Mouse (Mus musculus): ENCODE data around the gene Avl9. TPM values are rescaled to one million over a fixed set of nuclear protein-coding genes. Genes with fewer than 3 reads are reported as not detected.

Gene Avl9
- polyA plus RNA-seq (2017; shearing (Covaris generic)): 84.8 TPM

DNA sequence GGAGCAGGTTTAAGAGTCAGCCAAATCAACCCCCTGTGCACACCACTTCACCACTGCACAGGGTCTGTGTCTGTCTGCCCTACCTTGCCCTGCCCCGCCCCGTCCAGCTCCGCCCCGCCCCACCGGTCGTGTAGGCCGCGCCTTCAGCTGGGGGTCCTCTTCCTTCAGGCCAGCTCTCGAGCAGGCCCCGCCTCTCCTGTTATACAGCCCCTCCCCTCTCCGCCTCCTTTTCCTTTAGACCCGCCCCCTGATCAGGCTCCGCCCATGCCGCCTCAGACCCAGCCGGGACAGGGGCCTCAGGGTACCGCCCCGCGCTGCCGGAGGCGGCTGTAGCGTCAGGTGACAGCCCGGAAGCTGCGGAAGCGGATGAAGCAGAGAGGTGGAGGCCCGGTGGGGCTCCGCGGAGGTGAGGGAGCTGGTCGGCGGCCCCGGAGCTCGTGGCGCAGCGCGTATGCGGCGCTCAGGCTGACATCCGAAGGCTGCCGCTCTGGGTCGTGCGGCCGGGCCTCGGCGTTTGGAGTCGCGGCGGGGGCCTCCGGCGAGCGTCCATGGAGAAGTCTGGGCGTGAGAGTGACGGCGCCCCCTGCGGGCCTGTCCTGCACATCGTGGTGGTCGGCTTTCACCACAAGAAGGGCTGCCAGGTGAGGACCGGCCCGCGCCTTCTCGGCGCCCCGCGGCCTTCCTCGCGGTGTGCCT, at the start of gene Avl9:
TSS of gene Avl9 (plus strand) at position 326 of the 696 bp plus-strand sequence.

DNA sequence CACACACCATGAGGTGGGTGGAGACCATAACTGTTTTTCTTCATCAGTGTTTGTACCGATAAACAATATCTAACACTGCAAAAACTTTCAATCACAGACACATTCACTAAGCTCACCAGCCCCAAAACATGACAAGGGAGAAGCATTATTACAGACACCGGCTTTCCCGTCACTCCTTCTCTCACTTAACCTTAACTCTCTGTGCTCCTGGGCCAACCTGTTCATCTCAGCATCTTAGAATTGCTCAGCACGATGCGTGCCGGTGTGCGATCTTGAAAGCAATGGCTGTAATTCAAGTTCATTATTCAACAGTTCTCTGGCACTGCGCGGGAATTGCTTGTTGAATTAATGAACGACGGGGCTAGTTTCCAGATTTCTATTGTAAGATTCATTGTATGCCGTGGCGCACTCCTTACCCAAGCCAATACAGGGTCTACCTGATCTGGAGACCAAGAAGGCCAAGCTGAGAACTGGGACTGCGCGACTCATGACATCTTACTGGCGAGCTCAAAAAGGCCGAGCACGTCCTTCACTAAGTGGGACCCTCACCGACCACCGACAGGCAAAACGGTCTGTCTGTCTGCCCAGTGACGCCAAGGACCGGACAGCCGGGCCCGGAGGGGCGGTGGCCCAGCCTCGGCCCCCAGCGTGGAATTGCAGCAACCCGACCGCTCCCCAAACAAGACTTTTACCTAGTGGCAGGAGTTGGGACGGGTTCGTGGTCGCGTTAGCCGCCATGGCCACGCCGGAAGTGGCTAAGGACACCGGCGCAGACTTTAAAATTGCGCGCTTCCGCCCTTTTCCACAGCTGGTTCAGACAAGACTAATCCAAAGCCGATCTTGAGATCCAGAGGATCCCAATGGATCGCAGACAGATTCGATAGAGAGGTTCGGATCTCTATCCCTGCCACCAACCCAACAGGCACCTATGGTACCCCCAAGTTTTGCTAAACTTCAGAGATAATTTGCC, 10.5 kb upstream of the Avl9 start, which contains the start of gene Lsm5:
TSS of gene Lsm5 (minus strand) at position 780 of the 970 bp plus-strand sequence.

DNA sequence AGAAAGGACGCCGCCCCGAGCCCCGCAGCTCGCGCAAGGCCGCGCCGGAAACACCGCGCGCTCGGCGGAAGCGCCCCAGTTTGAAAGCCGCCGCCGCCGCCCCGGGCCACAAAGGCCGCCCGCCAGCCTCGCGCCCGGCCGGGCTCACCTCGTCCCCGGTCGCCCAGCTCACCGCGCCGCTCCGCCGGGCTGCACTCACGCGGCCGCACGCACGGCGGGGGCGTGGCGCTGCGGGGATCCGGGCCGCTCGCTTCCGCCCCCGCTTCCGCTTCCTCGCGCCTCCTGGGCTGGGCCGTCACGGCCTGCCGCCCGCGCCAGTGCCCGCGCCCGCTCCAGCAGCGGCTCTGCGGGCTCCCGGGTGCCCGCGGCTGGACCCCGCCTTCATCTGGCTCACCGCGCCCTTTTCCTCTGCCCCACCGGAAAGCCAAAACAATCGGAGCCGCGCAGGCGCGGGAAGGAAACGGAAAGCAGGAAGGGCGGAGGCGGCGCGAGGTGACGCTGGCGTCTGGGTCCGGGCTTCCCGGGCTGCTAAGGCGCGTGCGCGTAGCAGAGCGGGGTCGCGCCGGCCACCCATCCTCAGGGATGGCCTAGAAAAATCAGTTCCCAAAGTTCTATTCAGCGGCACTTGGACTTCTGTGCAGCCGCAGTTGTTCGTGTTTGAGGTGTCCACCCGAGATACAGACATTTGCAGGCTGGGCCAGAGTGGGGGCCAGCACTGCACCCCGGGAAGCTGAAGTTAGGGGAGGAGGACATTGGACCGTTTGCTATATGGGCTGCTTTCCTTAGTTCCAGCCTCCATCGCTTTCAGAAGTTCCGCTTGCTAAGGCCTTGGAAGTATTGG, 82.8 kb downstream of the Avl9 start, which contains the start of gene Kbtbd2:
TSS of gene Kbtbd2 (minus strand) at position 503 of the 841 bp plus-strand sequence.

Other genes with a start within 250 kb of the Avl9 start
- gene Pde1c, start 145.8 kb upstream of the Avl9 start, polyA plus RNA-seq (2017; shearing (Covaris generic)): 0.90 TPM
- gene Lsm5, start 10.2 kb upstream of the Avl9 start, polyA plus RNA-seq (2017; shearing (Covaris generic)): 137 TPM
- 106 TPM for gene Kbtbd2, start 82.9 kb downstream of the Avl9 start, polyA plus RNA-seq (2017; shearing (Covaris generic))
- gene Fkbp9, start 117.2 kb downstream of the Avl9 start, polyA plus RNA-seq (2017; shearing (Covaris generic)): not detected
- 51.0 TPM for gene Nt5c3, start 209.0 kb downstream of the Avl9 start, polyA plus RNA-seq (2017; shearing (Covaris generic))
- gene Vmn1r4, start 209.1 kb downstream of the Avl9 start, polyA plus RNA-seq (2017; shearing (Covaris generic)): not detected

Data from effector memory CD4-positive, alpha-beta T cell, adult 7 months (primary cell).